Comparison of ENCODE assay signal across 9 mouse cellular contexts in genomic region chr7:127652050-127652449, GRCm38 (mm10). TPM values are rescaled to one million over a fixed set of nuclear protein-coding genes. Genes with fewer than 3 reads are reported as not detected.
DNase-seq lines count a peak whose midpoint lies in the region; ATAC-seq and TF ChIP-seq lines count a peak whose summit lies in the region.
"Had no signal": no experiment of that assay in that cellular context is flagged by ENCODE, and none has a peak within 500 bp of the region (broad histone marks: within the 10 kb centered on the region; RNA-seq: fewer than 3 reads in every experiment).

No protein-coding gene starts in this region.

- H3K4me2 ChIP-seq in intestine, postnatal 0 days (replicated peaks; ENCODE audit: low read depth) = peak overlapping the region; percentile 54
- H3K4me2 ChIP-seq in liver, postnatal 0 days (ENCODE audit: low read depth, low read length) = peak overlapping the region; percentile 47

- H3K4me3 ChIP-seq in ES-Bruce4 (ENCODE audit: low read depth, low read length) = peak overlapping the region; percentile 44
- H3K4me3 ChIP-seq in intestine, postnatal 0 days (ENCODE audit: low read depth, low read length) = no peak overlapping the region
- no peak overlapping the region for H3K4me3 ChIP-seq in liver, postnatal 0 days (ENCODE audit: low read depth, low read length)

- no peak for ATAC-seq in intestine, postnatal 0 days
- ATAC-seq in liver, postnatal 0 days = peak; percentile 49; the same call in 1 of the 2 replicates
- ATAC-seq in megakaryocyte, adult 5-6 weeks (ENCODE audit: poor library complexity, severe bottlenecking) = no peak

- no peaks in the 10 kb centered on the region for H3K9me3 ChIP-seq in ES-Bruce4 (replicated peaks; ENCODE audit: control insufficient read depth, insufficient read depth, low read length, poor library complexity, severe bottlenecking)
- H3K9me3 ChIP-seq in intestine, postnatal 0 days (ENCODE audit: control insufficient read depth) = no peaks in the 10 kb centered on the region
- no peaks in the 10 kb centered on the region for H3K9me3 ChIP-seq in liver, postnatal 0 days (ENCODE audit: low read length)

- H3K27me3 ChIP-seq in ES-Bruce4 (ENCODE audit: control insufficient read depth, insufficient read depth, low read length, poor library complexity, severe bottlenecking) = no peaks in the 10 kb centered on the region
- no peaks in the 10 kb centered on the region for H3K27me3 ChIP-seq in intestine, postnatal 0 days (replicated peaks; ENCODE audit: control insufficient read depth, insufficient read depth, low read length)
- no peaks in the 10 kb centered on the region for H3K27me3 ChIP-seq in liver, postnatal 0 days (ENCODE audit: insufficient read depth, low read length)

- peak; percentile 60 for DNase-seq in embryo, embryonic 11 days
- peak; percentile 31 for DNase-seq in liver, postnatal 0 days
- no peak for DNase-seq in retina, postnatal 1 day
- DNase-seq in layer of hippocampus, postnatal 10 days (ENCODE audit: low spot score in 2 of 2) = no peak
- no peak for DNase-seq in frontal cortex, adult 2 months (ENCODE audit: extremely low spot score in 1 of 2, low spot score in 1 of 2)

- TF ChIP-seq CTCF in ES-Bruce4 (IDR thresholded peaks at IDR 0.05; ENCODE audit: low read depth, low read length) = no peak
- TF ChIP-seq CTCF in intestine, postnatal 0 days (IDR thresholded peaks at IDR 0.05; ENCODE audit: low read depth) = no peak
- no peak for TF ChIP-seq CTCF in liver, postnatal 0 days (IDR thresholded peaks at IDR 0.05; ENCODE audit: low read depth)

- no peaks in the 10 kb centered on the region for H3K36me3 ChIP-seq in ES-Bruce4 (ENCODE audit: control insufficient read depth, insufficient read depth, low read length, poor library complexity, severe bottlenecking)
- no peaks in the 10 kb centered on the region for H3K36me3 ChIP-seq in intestine, postnatal 0 days (ENCODE audit: control insufficient read depth, insufficient read depth)
- no peaks in the 10 kb centered on the region for H3K36me3 ChIP-seq in liver, postnatal 0 days (replicated peaks; ENCODE audit: insufficient read depth, low read length)

- TF ChIP-seq EP300 in ES-Bruce4 (IDR thresholded peaks at IDR 0.05; ENCODE audit: insufficient read depth, low read depth, low read length) = no peak
- no peak for TF ChIP-seq EP300 in liver, postnatal 0 days (IDR thresholded peaks at IDR 0.05; ENCODE audit: low read depth)

- H3K9ac ChIP-seq in ES-Bruce4 (ENCODE audit: low read depth, poor library complexity, severe bottlenecking) = peak overlapping the region; percentile 56
- H3K9ac ChIP-seq in intestine, postnatal 0 days (ENCODE audit: low read depth, low read length) = peak overlapping the region; percentile 27; the same call in 1 of the 2 replicates
- 0 out of 2 replicates have a peak overlapping the region, but pooled peaks have one; percentile 26 for H3K9ac ChIP-seq in liver, postnatal 0 days (replicated peaks)
- H3K9ac ChIP-seq: liver, embryonic 14.5 days had no signal

- peaks cover 2% of the 10 kb centered on the region for H3K4me1 ChIP-seq in ES-Bruce4 (ENCODE audit: control insufficient read depth, insufficient read depth, low read length)
- no peaks in the 10 kb centered on the region for H3K4me1 ChIP-seq in intestine, postnatal 0 days (replicated peaks; ENCODE audit: control insufficient read depth, insufficient read depth, low read length)
- H3K4me1 ChIP-seq in liver, postnatal 0 days (ENCODE audit: insufficient read depth) = no peaks in the 10 kb centered on the region

- 7% methylated on average over 18 of the region's 18 CpGs for WGBS in intestine, postnatal 0 days
- 32% methylated on average over 18 of the region's 18 CpGs for WGBS in liver, postnatal 0 days (ENCODE audit: insufficient replicate concordance)

- no peak overlapping the region for H3K27ac ChIP-seq in ES-Bruce4 (ENCODE audit: insufficient read depth, low read length)
- no peak overlapping the region for H3K27ac ChIP-seq in intestine, postnatal 0 days (ENCODE audit: low read depth, low read length)
- H3K27ac ChIP-seq in liver, postnatal 0 days (ENCODE audit: low read depth) = no peak overlapping the region
- H3K27ac ChIP-seq: liver, embryonic 14.5 days had no signal

- no peak for TF ChIP-seq POLR2A in ES-Bruce4 (IDR thresholded peaks at IDR 0.05; ENCODE audit: insufficient read depth, low read length)

RNA-seq across cellular contexts. Expression of gene Zfp629, which starts 36.5 kb away (rescaled TPM):
- 4.9 and 6.0 TPM in 2 replicates for polyA plus RNA-seq in ES-Bruce4 (2011; ENCODE audit: insufficient read depth, insufficient read length, low read depth, missing spikeins)
- polyA plus RNA-seq in intestine, postnatal 0 days (2015; fragmentation: Nextera tagmentation; extraction: Ambion mirVana) = 3.0 and 3.8 TPM in 2 replicates
- 1.8 and 2.0 TPM in 2 replicates for polyA plus RNA-seq in liver, postnatal 0 days (2015; fragmentation: Nextera tagmentation; extraction: Ambion mirVana)
- total RNA-seq in layer of hippocampus, postnatal 10 days (2021) = 10 to 100 TPM; 25.1 to 31.8 TPM
- total RNA-seq in megakaryocyte, adult 5-6 weeks (2015) = 3.5 TPM in 2 replicates
- 4.2 and 5.8 TPM in 2 replicates for total RNA-seq in megakaryocyte, adult 5-6 weeks (2017)
- 21.7 and 22.7 TPM in 2 replicates for polyA plus RNA-seq in frontal cortex, adult 2 months (2012; rRNA removed)

RNA-seq across cellular contexts. Expression of gene Bcl7c, which starts 56.7 kb away (rescaled TPM):
- polyA plus RNA-seq in ES-Bruce4 (2011; ENCODE audit: insufficient read depth, insufficient read length, low read depth, missing spikeins) = 48.6 and 49.8 TPM in 2 replicates
- 26.6 and 27.7 TPM in 2 replicates for polyA plus RNA-seq in intestine, postnatal 0 days (2015; fragmentation: Nextera tagmentation; extraction: Ambion mirVana)
- polyA plus RNA-seq in liver, postnatal 0 days (2015; fragmentation: Nextera tagmentation; extraction: Ambion mirVana) = 20.1 and 26.5 TPM in 2 replicates
- total RNA-seq in layer of hippocampus, postnatal 10 days (2021) = 10 to 100 TPM; 38.6 TPM
- 30.2 and 37.4 TPM in 2 replicates for total RNA-seq in megakaryocyte, adult 5-6 weeks (2015)
- 8.6 and 16.6 TPM in 2 replicates for total RNA-seq in megakaryocyte, adult 5-6 weeks (2017)
- polyA plus RNA-seq in frontal cortex, adult 2 months (2012; rRNA removed) = 23.3 and 25.7 TPM in 2 replicates

Comparison
In these comparisons a context has a peak if more than half of its experiments do, and no peak if none do; other contexts are left out.
1. DNase-seq: peak in embryo, embryonic 11 days (single experiment) and liver, postnatal 0 days (single experiment); none in retina, postnatal 1 day (single experiment), layer of hippocampus, postnatal 10 days (0 of 2) and frontal cortex, adult 2 months (0 of 2).
2. Peak in every context shown above with its lines, with median percentiles within 50 percentile points of each other: H3K9ac ChIP-seq.